Mouse (Mus musculus) heart, postnatal 14 days (tissue): ENCODE results near the gene Lrrc46. TPM values are rescaled to one million over a fixed set of nuclear protein-coding genes. Genes with fewer than 3 reads are reported as not detected.

Experiments used
- microRNA-seq, 2 experiments: library from miRNA; unstranded; fragments of <30 nt; microRNA quantifications; one replicate each; pipeline ENCODE4 v1.2.0; 2021 to 2022
- total RNA-seq, 2 experiments: library from RNA; stranded (reverse); gene quantifications; 2 replicates each; pipeline ENCODE4 v1.2.3; 2021

The Lrrc46 gene
- total RNA-seq, 2 experiments from 2014 or later: 0.27 to 0.69 TPM

Small RNA genes lying within 50 kb of the gene (microRNA-seq; reads per million reads assigned to microRNA genes)
- gene Mir8103: 0.81 to 1.6 reads per million in 2 experiments

Other genes starting within 250 kb of the Lrrc46 start
- gene Nfe2l1, start 211.4 kb downstream of the Lrrc46 start, total RNA-seq: 100 to 1,000 TPM; 346 to 358 TPM
- gene Copz2, start 191.5 kb downstream of the Lrrc46 start, total RNA-seq: 10 to 100 TPM; 34.6 to 35.8 TPM
- 10 to 100 TPM; 22.3 to 23.3 TPM for gene Cdk5rap3, start 124.9 kb downstream of the Lrrc46 start, total RNA-seq
- gene Prr15l, start 113.3 kb downstream of the Lrrc46 start, total RNA-seq: 1 to 10 TPM in 1 of 2 experiments, under 1 TPM in 1; 0.88 to 1.8 TPM
- gene Pnpo, start 97.4 kb downstream of the Lrrc46 start, total RNA-seq: 10 to 100 TPM; 14.1 to 15.0 TPM
- 10 to 100 TPM; 11.4 to 12.0 TPM for gene Sp2, start 58.4 kb downstream of the Lrrc46 start, total RNA-seq
- gene Sp6, start 28.0 kb downstream of the Lrrc46 start, total RNA-seq: under 1 TPM; 0.07 to 0.12 TPM
- gene Scrn2, start 11.5 kb downstream of the Lrrc46 start, total RNA-seq: 10 to 100 TPM; 10.2 to 11.6 TPM
- 10 to 100 TPM; 79.9 to 88.0 TPM for gene Mrpl10, start 153 bp upstream of the Lrrc46 start, total RNA-seq
- 1 to 10 TPM; 4.6 to 4.9 TPM for gene Osbpl7, start 9.2 kb upstream of the Lrrc46 start, total RNA-seq
- gene Tbx21, start 73.9 kb upstream of the Lrrc46 start, total RNA-seq: under 1 TPM in 1 of 2 experiments, not detected in 1; 0.12 TPM
- gene Tbkbp1, start 110.1 kb upstream of the Lrrc46 start, total RNA-seq: 10 to 100 TPM; 13.4 to 15.8 TPM
- 10 to 100 TPM; 86.3 to 94.8 TPM for gene Kpnb1, start 146.5 kb upstream of the Lrrc46 start, total RNA-seq
- 10 to 100 TPM; 65.4 to 70.8 TPM for gene Npepps, start 239.2 kb upstream of the Lrrc46 start, total RNA-seq